Mouse (Mus musculus): ENCODE measurements around the gene Ttc7b.

Ttc7b gene

GRCm38 (mm10) chr12:100445686-100446085, 74.9 kb downstream of the Ttc7b start:
- no peak for DNase-seq

GRCm38 (mm10) chr12:100445271-100445670, 75.4 kb downstream of the Ttc7b start:
- no peak for DNase-seq

GRCm38 (mm10) chr12:100444671-100445165, 75.9 kb downstream of the Ttc7b start:
- DNase-seq: no peak

DNA sequence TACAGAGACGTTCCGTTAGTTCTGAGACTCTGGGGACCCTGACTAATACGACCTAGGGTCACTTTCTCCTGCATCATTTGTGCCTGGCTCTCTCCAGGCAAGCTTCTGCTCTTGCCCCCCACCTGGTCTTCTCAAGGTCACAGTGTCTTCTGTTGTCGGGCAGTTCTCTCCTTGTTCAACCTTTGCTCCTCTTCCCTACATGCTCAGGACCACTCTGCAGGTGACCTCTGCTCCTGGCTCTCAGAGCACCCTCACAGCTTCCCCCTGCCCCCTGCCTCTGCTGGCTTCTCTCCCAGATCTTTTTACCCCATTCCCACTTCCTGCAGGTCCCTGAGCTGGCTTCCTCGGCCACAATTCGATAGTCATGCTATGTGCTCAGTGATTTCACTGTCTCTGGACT, 77.2 kb downstream of the Ttc7b start:
- DNase-seq: no peak

- DNase-seq: no peak
Measured at GRCm38 (mm10) chr12:100441609-100442008, 79.0 kb downstream of the Ttc7b start.

DNA sequence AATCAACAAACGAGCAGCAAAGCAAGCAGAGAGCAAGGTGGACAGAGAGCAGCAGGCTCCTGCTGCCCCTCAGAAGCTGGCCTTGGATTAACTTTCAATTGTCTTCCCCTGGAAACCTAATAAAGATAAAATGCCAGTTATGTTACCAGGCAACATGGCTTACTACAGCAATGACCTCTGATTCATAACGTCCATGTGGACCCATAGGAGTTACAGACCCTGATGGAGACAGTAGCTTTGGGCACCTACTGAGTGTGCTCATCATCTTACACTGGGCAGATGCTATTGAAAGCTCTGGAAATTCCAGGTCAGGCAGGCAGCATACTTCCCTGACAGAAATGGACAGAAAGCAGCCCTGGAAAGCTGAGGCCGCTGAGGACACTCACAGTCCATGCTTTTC, 80.7 kb downstream of the Ttc7b start:
- no peak for DNase-seq

DNA sequence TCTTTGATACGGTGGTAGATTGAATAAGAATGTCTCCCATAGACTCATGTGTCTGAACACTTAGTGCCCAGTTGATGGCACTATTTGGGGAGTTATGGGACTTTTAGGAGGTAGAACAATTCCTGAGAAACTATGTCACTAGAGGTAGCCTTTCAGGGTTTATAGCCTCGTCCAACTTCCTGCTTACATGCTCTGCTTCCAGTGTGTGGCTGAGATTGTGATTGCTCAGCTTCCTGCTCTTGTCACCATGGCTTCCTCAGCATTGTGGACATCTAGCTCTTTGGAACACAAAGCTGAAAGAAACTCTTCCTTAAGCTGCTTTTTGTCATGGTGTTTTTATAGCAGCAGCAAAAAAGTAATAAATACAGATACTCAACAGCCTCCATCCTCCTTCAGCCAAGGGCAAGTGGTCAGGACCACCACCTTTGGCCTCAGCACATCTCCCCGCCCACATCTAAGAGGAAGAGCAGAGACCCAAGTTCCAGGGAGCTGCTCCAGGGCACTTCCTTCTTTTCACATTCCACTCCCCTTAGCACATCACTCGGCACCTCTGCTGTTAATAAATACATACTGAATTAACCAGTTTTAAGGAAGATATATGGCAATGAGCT, 81.4 kb downstream of the Ttc7b start:
- DNase-seq: peak in 1 of 2 experiments; percentile 22

- DNase-seq: no peak
Measured at GRCm38 (mm10) chr12:100438509-100438908, 82.1 kb downstream of the Ttc7b start.

DNA sequence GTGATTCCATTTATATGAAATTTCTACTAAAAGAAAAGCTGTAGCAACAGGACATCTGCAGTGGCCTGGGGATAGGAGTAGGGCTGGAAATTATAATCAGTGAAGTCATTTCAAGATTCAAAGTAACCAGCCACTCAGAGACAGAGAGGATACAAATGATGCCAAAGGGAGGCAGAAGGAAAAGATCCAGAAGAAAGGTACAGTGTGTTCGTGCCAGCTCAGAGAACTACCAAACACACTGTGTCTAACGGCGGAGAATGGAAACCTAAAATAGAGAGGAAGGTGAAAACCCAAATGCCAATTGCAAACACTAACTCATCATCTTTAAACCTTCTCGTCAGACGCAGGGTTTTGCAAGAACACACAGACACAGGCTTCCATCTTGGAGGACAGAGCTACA, 82.8 kb downstream of the Ttc7b start:
- no peak for DNase-seq

GRCm38 (mm10) chr12:100435763-100436162, 84.9 kb downstream of the Ttc7b start:
- DNase-seq: no peak

DNA sequence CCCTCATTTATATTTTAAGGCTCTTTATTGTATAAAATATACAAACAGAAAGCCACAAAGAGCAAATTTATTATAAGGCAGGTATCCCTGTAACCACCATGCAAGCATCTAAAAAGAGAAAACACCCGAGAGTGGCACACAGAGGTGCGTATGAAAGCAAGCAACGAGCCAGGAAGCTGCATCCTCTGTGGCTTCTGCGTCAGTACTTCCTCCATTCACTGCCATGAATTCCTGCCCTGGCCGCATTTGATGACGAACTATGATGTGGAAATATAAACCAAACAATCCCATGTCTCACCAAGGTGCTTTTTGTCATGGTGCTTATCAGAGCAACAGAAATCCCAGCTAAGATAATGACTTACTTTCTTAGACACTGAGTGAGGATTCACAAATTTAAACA, 88.8 kb downstream of the Ttc7b start:
- no peak for DNase-seq

GRCm38 (mm10) chr12:100429414-100430114, 91.1 kb downstream of the Ttc7b start:
- DNase-seq: no peak

- no peak for DNase-seq
Measured at GRCm38 (mm10) chr12:100428183-100428582, 92.4 kb downstream of the Ttc7b start.

DNA sequence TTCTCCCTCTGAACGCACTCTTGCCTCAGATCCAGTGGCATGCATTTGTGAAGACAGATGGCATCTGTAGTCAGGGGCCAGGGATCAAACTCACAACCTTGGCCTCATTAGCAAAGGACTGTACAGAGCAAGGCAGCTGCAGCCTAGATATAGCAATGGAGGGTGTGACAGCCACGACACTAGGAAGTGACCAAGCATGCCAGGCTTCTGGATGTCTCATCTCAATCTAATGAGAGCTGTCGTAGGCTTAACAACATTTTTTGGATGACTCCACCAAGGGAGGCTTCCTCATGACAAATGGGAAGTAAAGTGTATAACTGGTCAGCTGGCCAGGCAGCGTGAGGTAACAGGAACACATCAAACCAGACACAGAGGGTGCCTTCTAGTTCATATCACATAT, 94.4 kb downstream of the Ttc7b start:
- no peak for DNase-seq

- DNase-seq: no peak
Measured at GRCm38 (mm10) chr12:100425028-100425427, 95.6 kb downstream of the Ttc7b start.

DNA sequence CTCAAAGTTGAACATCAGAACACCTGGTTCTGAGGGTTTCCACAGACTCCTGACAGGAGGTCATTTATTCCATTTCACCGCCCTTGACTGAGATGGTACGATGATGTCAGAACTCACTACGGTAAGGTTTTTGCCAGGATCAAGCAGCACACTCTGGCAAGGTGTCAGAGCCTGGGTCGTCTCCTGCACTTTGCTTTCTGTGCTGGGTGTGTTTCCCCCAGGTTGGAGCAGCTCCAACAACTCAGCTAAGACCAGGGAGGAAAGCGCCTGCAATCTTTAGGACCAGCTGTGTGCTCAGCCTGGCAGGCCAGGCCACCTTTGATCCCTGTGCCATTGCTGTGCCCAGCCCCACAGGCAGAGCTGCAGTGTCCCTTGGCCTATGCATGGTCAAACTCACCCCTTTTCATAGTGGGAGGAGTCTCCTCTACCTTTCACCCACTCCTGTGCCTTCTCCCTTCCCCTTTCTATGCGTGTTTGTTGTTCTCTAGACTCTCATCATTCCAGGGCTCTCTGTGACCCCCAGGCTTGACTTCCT, 98.3 kb downstream of the Ttc7b start:
- DNase-seq: no peak

DNA sequence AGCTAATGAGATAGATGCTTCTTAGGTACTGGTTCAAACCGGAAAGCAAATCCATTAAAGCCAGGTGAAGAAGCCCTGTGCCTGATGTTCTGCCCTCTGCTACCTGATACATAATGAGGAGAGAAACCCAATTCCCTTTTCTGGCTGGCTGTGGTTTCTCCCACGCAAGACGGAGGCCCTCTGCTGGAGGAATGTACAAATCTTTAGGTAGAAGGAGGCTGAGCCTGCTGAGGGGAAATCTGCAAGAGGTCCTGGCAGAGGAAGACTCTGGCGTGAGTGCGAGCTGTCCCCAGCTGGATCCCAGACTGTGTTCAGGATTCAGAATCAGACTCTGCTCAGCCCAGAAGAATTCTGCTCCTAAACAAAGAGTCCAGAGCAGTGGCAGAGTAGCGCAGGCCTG, 99.1 kb downstream of the Ttc7b start:
- DNase-seq: peak in 1 of 2 experiments; percentile 56

DNA sequence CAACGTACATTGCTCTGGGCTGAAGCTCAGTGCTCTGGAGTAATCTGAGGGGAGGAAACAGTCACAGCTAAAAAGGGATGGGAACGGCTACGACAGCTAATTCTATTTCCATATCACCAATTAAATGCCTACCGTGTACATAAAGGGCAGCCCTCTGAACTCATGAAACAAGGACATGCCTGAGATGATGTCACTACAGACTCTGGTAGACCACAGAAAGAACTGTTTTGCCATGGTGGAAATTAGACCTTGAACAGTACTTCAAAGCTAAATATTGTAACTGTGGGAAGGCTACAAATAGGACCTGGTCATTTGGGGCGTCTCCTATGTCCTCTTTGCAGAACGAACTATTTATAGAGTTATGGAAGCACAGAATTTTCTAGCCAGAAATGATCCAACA, 99.7 kb downstream of the Ttc7b start:
- no peak for DNase-seq

- no peak for DNase-seq
Measured at GRCm38 (mm10) chr12:100419946-100420874, 100.4 kb downstream of the Ttc7b start.

DNA sequence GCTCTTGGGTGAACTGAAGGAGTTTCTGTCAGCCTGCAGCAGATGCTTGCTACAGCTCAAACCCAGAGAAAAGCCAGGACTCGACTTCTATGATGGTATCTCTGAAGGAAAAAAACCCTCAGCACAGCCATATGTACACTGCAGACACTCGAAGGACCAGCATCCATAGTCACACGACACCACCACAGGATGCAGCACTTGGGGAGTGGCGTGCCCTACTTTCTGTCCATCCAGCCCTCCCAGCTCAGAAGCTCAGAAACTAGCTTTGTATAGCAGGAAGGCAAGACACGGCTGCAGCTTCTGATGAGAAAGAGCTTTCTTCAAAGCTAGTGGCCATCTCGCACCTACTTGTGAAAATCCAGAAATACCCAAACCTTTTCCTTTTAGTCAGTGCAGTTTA, 104.8 kb downstream of the Ttc7b start:
- no peak for DNase-seq

DNA sequence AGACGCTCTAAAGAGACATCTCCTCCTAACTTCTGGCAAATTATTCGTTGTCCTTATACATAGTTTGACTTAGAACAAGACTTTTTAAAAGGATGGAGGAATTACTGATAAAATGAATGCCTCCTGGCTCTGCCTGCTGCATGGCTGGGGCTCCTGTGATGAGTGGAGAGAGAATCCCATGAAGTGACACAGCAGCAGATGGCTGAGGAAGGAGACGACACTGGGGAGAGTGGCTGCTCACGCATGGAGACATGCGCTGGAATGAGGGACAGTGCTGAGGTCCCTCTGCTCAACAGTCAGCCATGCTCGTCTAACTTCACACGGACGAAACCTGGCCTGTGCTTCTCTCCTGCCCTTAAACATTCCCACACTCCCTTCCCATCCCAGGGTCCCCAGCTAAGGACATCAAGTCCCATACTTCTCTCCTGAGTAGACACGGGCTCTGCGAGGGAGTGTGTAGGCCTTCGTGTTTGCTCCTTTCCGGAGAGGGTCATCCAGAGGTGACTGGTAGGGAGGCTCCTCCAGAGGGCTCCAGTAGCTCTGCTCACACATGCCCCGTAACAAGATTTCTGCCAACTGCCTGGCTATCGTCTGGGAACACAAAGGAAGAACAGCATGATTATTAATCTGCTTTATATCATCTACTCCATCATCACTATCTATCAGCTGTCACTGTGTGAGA, 105.8 kb downstream of the Ttc7b start:
- DNase-seq: no peak

- no peak for DNase-seq
Measured at GRCm38 (mm10) chr12:100408714-100409113, 111.9 kb downstream of the Ttc7b start.

DNA sequence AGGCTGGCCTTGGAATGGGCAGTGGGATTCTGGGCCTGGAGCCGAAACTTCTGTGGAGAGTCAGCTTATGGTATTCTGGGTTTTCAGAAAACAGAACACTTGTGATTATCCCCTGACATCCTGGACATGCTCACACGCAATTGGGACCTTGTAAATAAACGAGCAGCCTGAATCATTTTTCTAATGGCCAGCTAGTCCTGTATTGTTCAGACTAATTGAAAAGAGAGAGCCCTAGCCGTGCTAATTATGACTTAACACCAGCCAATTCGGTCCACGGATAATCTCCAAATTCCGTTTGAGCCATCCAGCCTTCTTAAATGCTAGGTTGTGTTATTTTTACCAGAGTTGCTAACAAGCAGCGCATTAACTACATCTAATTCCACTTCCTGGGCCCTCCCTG, 112.5 kb downstream of the Ttc7b start:
- no peak for DNase-seq

Data from lung, postnatal 4 days (tissue).